In the genomic region with DNA sequence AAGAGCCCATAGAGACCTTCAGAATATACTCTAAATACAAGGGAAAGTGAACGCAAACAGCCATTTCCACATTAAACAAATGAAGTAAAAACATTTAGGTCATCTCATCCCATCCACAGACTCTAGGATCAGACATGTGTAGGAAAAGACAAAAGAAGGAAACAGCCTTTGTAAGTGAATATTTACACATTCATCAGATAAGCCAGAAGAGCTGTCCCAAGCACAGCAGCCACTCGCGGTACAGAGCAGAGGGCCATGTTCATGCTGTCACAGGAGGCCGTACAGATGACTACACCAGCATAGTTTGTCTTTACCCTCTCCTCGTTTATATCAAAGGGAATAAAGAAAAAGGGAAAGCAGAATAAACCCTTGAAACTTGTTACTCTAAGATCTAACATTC, we compare ENCODE assay signal across 15 mouse cellular contexts.
"Had no signal": no experiment of that assay in that cellular context is flagged by ENCODE, and none has a peak within 500 bp of the region (broad histone marks: within the 10 kb centered on the region; RNA-seq: fewer than 3 reads in every experiment).

No protein-coding gene starts in this region.

- H3K9me3 ChIP-seq: liver, embryonic 12.5 days; midbrain, embryonic 10.5 days; midbrain, embryonic 12.5 days; neural tube, embryonic 13.5 days; neural tube, embryonic 15.5 days; stomach, embryonic 15.5 days had no signal

- DNase-seq: midbrain, embryonic 14.5 days; right cerebral cortex, postnatal 14 days; thymus, adult 2 months; thymus, postnatal 25 days; thymus, postnatal 4 days had no signal

- ATAC-seq: liver, embryonic 12.5 days; midbrain, embryonic 16.5 days had no signal

- H3K4me2 ChIP-seq: liver, embryonic 12.5 days; midbrain, embryonic 12.5 days; neural tube, embryonic 13.5 days; neural tube, embryonic 15.5 days; stomach, embryonic 15.5 days had no signal

- H3K27me3 ChIP-seq: liver, embryonic 12.5 days; midbrain, embryonic 12.5 days; neural tube, embryonic 13.5 days; neural tube, embryonic 15.5 days; stomach, embryonic 15.5 days had no signal

- H3K4me1 ChIP-seq: liver, embryonic 12.5 days; midbrain, embryonic 10.5 days; midbrain, embryonic 12.5 days; neural tube, embryonic 13.5 days; neural tube, embryonic 15.5 days; stomach, embryonic 15.5 days had no signal

- H3K9ac ChIP-seq: liver, embryonic 12.5 days; liver, embryonic 14.5 days; midbrain, embryonic 12.5 days; neural tube, embryonic 13.5 days; neural tube, embryonic 15.5 days; stomach, embryonic 15.5 days had no signal

- H3K36me3 ChIP-seq: liver, embryonic 12.5 days; midbrain, embryonic 12.5 days; neural tube, embryonic 13.5 days; neural tube, embryonic 15.5 days; stomach, embryonic 15.5 days had no signal

- H3K27ac ChIP-seq: liver, embryonic 12.5 days; liver, embryonic 14.5 days; midbrain, embryonic 10.5 days; midbrain, embryonic 12.5 days; neural tube, embryonic 13.5 days; neural tube, embryonic 15.5 days; stomach, embryonic 15.5 days; stomach, postnatal 0 days had no signal

- H3K4me3 ChIP-seq: liver, embryonic 12.5 days; midbrain, embryonic 10.5 days; midbrain, embryonic 12.5 days; myocyte; neural tube, embryonic 13.5 days; neural tube, embryonic 15.5 days; stomach, embryonic 15.5 days had no signal
